In the genomic region with DNA sequence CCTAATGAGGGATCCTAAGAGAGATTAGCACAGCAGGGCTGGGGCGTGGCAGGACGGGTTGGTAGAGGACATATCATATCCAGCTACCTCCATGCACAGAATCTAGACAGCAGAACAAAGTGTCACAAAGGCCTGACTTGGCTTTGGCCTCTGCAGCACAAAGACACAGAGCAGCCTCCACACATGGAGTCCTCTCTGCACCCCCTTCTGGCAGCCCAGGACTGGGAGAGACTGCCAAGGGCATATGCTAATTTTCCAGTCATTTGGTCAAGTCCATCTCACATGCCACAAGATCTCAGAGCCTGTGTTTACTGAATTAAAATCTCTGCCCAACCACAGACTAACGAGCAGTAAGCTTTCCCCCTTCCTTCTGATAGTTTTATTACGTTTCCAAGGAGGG, we compare ENCODE assay signal across 9 mouse cellular contexts.
DNase-seq lines count a peak whose midpoint lies in the region; ATAC-seq and TF ChIP-seq lines count a peak whose summit lies in the region.
"Had no signal": no experiment of that assay in that cellular context is flagged by ENCODE, and none has a peak within 500 bp of the region (broad histone marks: within the 10 kb centered on the region; RNA-seq: fewer than 3 reads in every experiment).

No protein-coding gene starts in this region.

- intact Hi-C loops in gastrocnemius, postnatal 36 days (cut with DNase I): no loop called here

- no peak for ATAC-seq in erythroblast, adult 5-6 weeks (replicated peaks; ENCODE audit: low FRiP score, poor library complexity, severe bottlenecking)

- DNase-seq in layer of hippocampus, adult 2 months (ENCODE audit: low spot score in 2 of 2): peak in 1 of 2 experiments; percentile 29
- DNase-seq in layer of hippocampus, adult 11-12 months (ENCODE audit: low spot score): no peak
- DNase-seq in adrenal gland, postnatal 25 days: peak; percentile 22
- DNase-seq in cerebellum, adult 11-12 months: peak; percentile 95
- DNase-seq in kidney, postnatal 10 days: peak; percentile 27
- no peak for DNase-seq in gastrocnemius, postnatal 36 days
- DNase-seq: layer of hippocampus, adult 9-11 months had no signal

- peak overlapping the region; percentile 51; the same call in 1 of the 2 replicates for H3K27ac ChIP-seq in layer of hippocampus, adult 2 months
- H3K27ac ChIP-seq: liver, embryonic 15.5 days had no signal

- no peak overlapping the region for H3K4me3 ChIP-seq in layer of hippocampus, adult 2 months
- H3K4me3 ChIP-seq: liver, embryonic 15.5 days had no signal

- 0 out of 2 replicates have a peak, but pooled peaks have one; percentile 19 for TF ChIP-seq CTCF in layer of hippocampus, adult 2 months (conservative IDR thresholded peaks at IDR 0.05)

Comparison
In these comparisons a context has a peak if more than half of its experiments do, and no peak if none do; other contexts are left out.
1. DNase-seq: peak in adrenal gland, postnatal 25 days (single experiment), cerebellum, adult 11-12 months (single experiment) and kidney, postnatal 10 days (single experiment); none in layer of hippocampus, adult 11-12 months (single experiment) and gastrocnemius, postnatal 36 days (0 of 2).